Mouse (Mus musculus): ENCODE data around the gene Gmpr. TPM values are rescaled to one million over a fixed set of nuclear protein-coding genes. Genes with fewer than 3 reads are reported as not detected.

Gene Gmpr
- polyA plus RNA-seq, 1 experiment from 2014 or later: 40.7 TPM

DNA sequence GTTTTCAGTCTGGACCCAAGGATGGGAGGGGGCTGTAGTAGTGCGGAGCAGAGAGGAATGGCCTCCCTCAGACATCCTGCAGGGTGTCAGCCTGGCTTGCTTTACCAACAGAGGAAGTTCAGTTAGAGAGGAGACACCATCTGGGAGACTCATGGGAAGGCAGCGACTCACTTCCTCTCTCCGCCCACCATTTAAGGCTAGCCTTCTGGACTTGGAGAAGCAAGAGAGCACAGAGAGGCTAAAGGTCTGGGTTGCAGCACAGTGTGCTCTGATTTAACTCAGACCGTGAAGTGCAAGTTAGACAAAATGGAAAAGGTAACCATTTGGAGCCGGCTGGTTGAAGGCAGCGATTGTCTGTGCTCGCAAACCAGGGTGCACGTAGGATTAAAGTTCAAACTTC lies 5.3 kb downstream of the Gmpr start:
- Histone ChIP-seq H3K9ac (ENCODE audit: low read depth, low read length) (no peak overlapping the region), H3K27ac (ENCODE audit: low read depth, low read length) (no peak overlapping the region), H3K4me2 (ENCODE audit: low read length) (no peak overlapping the region), H3K4me1 (ENCODE audit: control insufficient read depth, insufficient read depth, low read depth, low read length) (peaks cover 23% of the 10 kb centered on the region), H3K36me3 (ENCODE audit: control insufficient read depth, insufficient read depth, low read length) (no peaks in the 10 kb centered on the region), H3K4me3 (ENCODE audit: low read length) (no peak overlapping the region), H3K27me3 (replicated peaks; ENCODE audit: control insufficient read depth, insufficient read depth, low read length) (no peaks in the 10 kb centered on the region), H3K9me3 (ENCODE audit: control insufficient read depth, low read length) (no peaks in the 10 kb centered on the region)
- ATAC-seq: no peak
- 82% methylated on average over 8 of the region's 8 CpGs for WGBS

DNA sequence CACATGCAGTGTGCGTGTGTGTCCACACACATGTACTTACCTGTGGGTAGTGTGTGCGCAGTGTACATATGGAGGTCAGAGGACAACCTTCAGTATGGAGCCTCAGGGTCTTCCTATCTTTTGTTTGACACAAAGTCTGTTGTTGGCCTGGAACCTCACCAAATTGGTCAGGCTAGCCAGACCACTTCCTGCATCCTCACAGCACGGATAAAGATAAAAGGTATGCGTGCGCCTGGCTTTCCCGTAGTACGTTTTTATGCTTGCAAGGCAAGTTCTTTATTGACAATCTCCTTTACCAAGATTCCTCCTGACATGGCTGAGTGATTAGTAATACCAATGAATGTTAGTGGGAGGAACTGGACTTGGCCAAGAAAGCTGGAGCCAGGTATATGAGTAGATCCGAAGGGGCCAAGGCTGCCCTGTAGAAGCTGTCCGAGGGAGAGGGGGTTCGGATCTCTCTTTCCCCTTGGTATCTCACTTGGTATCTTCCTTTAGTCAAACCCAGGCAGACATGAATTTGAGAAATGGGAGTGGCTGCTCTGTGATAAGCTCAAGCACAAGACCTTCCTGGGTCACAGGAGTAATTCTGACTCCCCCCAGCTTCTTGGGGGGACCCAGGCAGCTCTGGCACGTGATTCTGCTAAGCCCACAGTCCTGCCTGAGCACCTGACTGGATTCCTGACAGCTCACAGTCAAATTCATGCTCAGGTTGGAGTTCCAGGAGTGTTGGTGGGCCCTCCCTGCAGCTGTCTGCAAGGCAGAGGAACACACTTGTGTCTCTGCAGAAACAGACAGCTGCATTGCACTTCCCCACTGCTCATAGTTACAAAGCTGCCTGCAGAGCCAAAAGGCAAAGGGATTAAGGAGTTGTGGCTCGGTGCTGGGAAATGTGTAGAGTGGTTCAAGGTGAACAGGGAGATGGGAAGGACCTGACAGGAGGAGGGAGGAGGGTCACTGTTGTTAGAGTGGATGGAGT lies 6.1 kb downstream of the Gmpr start:
- no peaks in the 10 kb centered on the region for H3K27me3 ChIP-seq (replicated peaks; ENCODE audit: control insufficient read depth, insufficient read depth, low read length)
- H3K4me3 ChIP-seq (ENCODE audit: low read length): no peak overlapping the region
- peaks cover 24% of the 10 kb centered on the region for H3K4me1 ChIP-seq (ENCODE audit: control insufficient read depth, insufficient read depth, low read depth, low read length)
- no peak overlapping the region for H3K4me2 ChIP-seq (ENCODE audit: low read length)
- no peaks in the 10 kb centered on the region for H3K36me3 ChIP-seq (ENCODE audit: control insufficient read depth, insufficient read depth, low read length)
- WGBS: 81% methylated on average over 12 of the region's 12 CpGs
- ATAC-seq: no peak
- no peaks in the 10 kb centered on the region for H3K9me3 ChIP-seq (ENCODE audit: control insufficient read depth, low read length)
- H3K27ac ChIP-seq (ENCODE audit: low read depth, low read length): no peak overlapping the region
- H3K9ac ChIP-seq (ENCODE audit: low read depth, low read length): no peak overlapping the region

DNA sequence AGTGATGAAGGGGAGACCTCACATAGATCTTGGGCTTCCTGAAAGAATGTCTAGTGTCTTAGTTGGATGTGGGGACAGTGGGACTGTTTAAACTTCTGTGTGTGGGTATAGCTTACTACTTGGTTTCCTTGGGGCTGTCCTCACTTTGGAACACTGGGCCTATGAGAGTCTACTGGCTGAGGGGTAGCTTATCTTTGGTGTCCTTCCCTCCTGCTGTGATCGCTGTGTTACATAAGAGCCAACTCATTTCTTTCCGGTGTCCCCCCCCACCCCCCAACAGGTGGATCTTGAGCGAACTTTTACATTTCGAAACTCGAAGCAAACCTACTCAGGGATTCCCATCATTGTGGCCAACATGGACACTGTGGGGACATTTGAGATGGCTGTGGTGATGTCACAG lies 6.9 kb downstream of the Gmpr start:
- no peaks in the 10 kb centered on the region for H3K27me3 ChIP-seq (replicated peaks; ENCODE audit: control insufficient read depth, insufficient read depth, low read length)
- no peak overlapping the region for H3K27ac ChIP-seq (ENCODE audit: low read depth, low read length)
- no peak overlapping the region for H3K4me2 ChIP-seq (ENCODE audit: low read length)
- no peak overlapping the region for H3K4me3 ChIP-seq (ENCODE audit: low read length)
- 92% methylated on average over 5 of the region's 5 CpGs for WGBS
- no peaks in the 10 kb centered on the region for H3K36me3 ChIP-seq (ENCODE audit: control insufficient read depth, insufficient read depth, low read length)
- no peak overlapping the region for H3K9ac ChIP-seq (ENCODE audit: low read depth, low read length)
- peaks cover 19% of the 10 kb centered on the region for H3K4me1 ChIP-seq (ENCODE audit: control insufficient read depth, insufficient read depth, low read depth, low read length)
- no peaks in the 10 kb centered on the region for H3K9me3 ChIP-seq (ENCODE audit: control insufficient read depth, low read length)
- ATAC-seq: no peak

DNA sequence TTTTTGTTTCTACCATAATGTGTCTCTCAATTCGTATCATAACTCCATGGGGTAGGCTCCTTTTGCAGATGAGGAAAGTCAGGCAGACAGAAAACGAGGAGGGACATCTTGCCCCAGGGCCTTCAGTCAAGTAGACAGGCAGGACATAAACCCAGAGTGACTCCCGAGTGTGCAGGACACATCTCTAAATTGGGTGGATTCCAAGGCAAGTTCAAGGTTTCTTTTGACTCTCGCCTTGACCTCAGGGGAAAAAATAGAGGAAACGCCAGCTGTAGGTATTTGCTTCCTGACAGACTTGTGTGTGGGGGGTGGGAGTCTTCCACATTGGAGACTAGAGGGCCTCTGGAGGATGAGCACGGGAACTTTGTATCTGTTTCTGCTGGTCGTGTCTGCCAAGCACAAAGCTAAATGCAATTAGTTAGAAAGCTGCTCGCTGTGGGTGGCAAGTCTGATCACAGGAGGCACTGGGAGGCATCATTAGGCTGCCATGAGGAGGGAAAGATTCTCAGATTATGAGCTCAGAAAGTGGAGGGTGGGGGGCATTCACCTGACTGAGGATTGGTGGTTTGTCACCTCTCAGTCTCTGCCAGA lies 7.7 kb downstream of the Gmpr start:
- Histone ChIP-seq H3K4me2 (ENCODE audit: low read length) (no peak overlapping the region), H3K36me3 (ENCODE audit: control insufficient read depth, insufficient read depth, low read length) (no peaks in the 10 kb centered on the region), H3K9ac (ENCODE audit: low read depth, low read length) (no peak overlapping the region), H3K4me3 (ENCODE audit: low read length) (no peak overlapping the region), H3K4me1 (ENCODE audit: control insufficient read depth, insufficient read depth, low read depth, low read length) (peaks cover 19% of the 10 kb centered on the region), H3K27ac (ENCODE audit: low read depth, low read length) (no peak overlapping the region), H3K9me3 (ENCODE audit: control insufficient read depth, low read length) (no peaks in the 10 kb centered on the region), H3K27me3 (replicated peaks; ENCODE audit: control insufficient read depth, insufficient read depth, low read length) (no peaks in the 10 kb centered on the region)
- no peak for ATAC-seq
- WGBS: 27% methylated on average over 8 of the region's 8 CpGs

DNA sequence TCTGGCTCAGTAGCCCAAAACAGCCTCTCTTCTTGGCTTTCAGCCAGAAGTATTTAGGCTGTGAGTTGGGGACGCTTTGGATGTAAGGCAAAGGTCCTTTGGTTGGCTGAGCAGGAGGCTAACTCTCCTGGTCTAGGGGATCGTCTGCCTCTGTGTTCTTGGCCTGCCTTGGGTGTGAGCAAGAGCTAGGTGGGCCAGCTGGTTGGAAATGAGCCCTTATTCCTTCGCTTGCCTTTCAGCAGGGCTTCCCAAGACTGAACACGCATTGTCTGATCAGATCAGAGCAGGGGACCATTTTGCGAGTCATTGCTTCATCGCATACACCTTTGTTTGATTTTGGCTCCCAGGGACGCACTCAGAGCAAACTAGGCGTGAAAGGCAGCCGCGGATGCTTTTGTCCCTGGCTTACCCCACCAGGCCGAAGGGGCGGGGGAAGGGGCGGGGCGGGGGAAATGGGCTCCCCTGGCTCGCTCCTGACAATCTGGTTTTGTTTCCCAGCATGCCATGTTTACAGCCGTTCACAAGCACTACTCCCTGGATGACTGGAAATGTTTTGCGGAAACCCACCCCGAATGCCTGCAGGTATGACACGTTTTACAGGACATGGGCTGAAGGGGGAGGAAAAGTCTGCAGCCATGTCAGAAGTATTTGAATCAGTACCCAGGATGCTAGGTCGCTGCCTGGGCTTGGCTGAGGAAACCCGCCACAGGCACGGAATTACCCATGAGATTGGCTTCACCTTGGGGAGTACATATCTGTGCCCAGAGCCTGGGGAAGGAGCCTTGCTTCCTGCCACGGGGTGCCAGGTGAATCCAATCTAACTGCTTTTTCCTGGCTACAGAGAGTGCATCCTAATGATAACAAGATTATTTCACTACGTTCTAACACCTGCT lies 9.5 kb downstream of the Gmpr start:
- peak overlapping the region; percentile 57; the same call in 1 of the 2 replicates for H3K9ac ChIP-seq (ENCODE audit: low read depth, low read length)
- 5% methylated on average over 24 of the region's 24 CpGs for WGBS
- H3K9me3 ChIP-seq (ENCODE audit: control insufficient read depth, low read length): no peaks in the 10 kb centered on the region
- H3K27me3 ChIP-seq (replicated peaks; ENCODE audit: control insufficient read depth, insufficient read depth, low read length): no peaks in the 10 kb centered on the region
- peaks cover 19% of the 10 kb centered on the region for H3K4me1 ChIP-seq (ENCODE audit: control insufficient read depth, insufficient read depth, low read depth, low read length)
- H3K4me3 ChIP-seq (ENCODE audit: low read length): peak overlapping the region; percentile 31
- peak overlapping the region; percentile 57 for H3K27ac ChIP-seq (ENCODE audit: low read depth, low read length)
- H3K36me3 ChIP-seq (ENCODE audit: control insufficient read depth, insufficient read depth, low read length): no peaks in the 10 kb centered on the region
- H3K4me2 ChIP-seq (ENCODE audit: low read length): peak overlapping the region; percentile 59
- ATAC-seq: peak; percentile 79

DNA sequence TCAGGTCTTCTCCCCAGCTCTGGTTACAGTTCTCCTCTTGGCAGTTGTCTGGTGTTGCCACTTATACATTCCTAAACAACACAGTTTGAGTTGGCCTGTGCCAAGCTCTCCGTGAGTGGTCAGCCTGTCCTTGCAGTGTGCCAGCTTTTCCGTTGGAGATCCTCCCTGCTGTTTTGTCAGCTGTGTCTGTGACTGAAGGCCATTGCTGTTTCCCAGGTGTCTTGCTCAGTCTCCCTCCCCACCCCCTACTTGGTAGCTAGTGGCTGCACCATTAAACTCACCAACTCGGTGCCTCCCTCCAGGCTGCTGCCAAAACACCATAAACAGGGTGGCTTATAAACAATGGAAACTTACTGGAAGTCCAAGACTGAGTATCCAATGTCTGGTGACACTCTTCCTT lies 17.1 kb downstream of the Gmpr start:
- Histone ChIP-seq H3K4me3 (ENCODE audit: low read length) (no peak overlapping the region), H3K36me3 (ENCODE audit: control insufficient read depth, insufficient read depth, low read length) (no peaks in the 10 kb centered on the region), H3K4me1 (ENCODE audit: control insufficient read depth, insufficient read depth, low read depth, low read length) (no peaks in the 10 kb centered on the region), H3K9me3 (ENCODE audit: control insufficient read depth, low read length) (no peaks in the 10 kb centered on the region), H3K4me2 (ENCODE audit: low read length) (no peak overlapping the region), H3K27ac (ENCODE audit: low read depth, low read length) (no peak overlapping the region), H3K9ac (ENCODE audit: low read depth, low read length) (no peak overlapping the region), H3K27me3 (replicated peaks; ENCODE audit: control insufficient read depth, insufficient read depth, low read length) (no peaks in the 10 kb centered on the region)
- ATAC-seq: peak; percentile 26; the same call in 1 of the 2 replicates
- WGBS: 50% methylated on average over 3 of the region's 3 CpGs

DNA sequence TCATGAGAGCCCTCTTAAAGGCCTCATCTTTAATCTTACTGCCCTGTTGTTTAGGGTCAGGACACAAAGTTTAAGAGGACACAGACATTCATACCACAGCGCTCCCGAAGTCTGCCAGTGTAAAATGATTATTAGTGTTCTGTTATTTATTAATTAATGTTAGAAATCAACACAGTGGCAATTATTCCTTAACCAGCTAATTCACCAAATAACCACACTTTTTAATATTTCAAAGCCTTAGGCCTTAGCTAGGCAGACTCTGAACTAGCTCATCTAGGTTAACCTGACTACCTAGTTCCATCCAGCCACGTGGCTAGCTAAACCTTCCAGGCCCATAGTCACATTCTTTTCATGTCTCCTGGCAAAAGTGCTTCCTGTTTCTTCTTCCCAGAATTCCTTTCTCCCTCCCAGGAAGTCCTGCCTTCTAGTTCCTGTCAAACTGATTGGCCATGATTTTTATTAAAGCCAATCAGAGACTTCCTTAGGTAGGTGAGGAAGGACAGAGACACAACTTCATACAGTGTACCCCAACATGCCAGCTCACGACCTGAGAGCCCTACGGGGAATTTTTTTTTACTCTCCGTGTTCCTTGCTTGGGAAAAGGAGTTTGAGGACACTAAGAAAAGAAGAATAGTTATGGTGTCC lies 17.7 kb downstream of the Gmpr start:
- H3K36me3 ChIP-seq (ENCODE audit: control insufficient read depth, insufficient read depth, low read length): no peaks in the 10 kb centered on the region
- H3K27me3 ChIP-seq (replicated peaks; ENCODE audit: control insufficient read depth, insufficient read depth, low read length): no peaks in the 10 kb centered on the region
- no peak overlapping the region for H3K4me2 ChIP-seq (ENCODE audit: low read length)
- no peak overlapping the region for H3K9ac ChIP-seq (ENCODE audit: low read depth, low read length)
- H3K4me1 ChIP-seq (ENCODE audit: control insufficient read depth, insufficient read depth, low read depth, low read length): no peaks in the 10 kb centered on the region
- no peaks in the 10 kb centered on the region for H3K9me3 ChIP-seq (ENCODE audit: control insufficient read depth, low read length)
- no peak overlapping the region for H3K4me3 ChIP-seq (ENCODE audit: low read length)
- H3K27ac ChIP-seq (ENCODE audit: low read depth, low read length): no peak overlapping the region
- ATAC-seq: no peak
- 93% methylated on average over 6 of the region's 6 CpGs for WGBS

DNA sequence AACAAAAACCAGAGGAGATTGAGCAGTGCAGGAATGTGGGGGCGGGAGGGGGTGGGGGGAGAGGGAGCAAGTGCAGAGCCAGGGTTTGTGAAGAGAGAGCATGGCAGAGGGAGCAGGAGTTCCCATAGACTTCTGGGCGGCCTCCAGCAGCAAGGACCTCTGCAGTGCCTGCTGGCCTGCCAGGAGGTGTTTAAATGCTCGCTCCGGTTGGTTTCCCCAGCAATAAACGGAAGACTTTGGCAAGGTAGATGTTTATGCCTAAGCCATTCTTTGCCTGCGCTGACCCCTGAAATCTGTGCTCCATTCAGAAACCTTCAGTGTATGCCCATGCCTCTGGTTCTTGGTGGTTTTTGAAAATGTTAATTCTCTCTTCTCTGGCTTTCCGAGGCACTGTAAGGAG lies 19.0 kb downstream of the Gmpr start:
- 0 out of 2 replicates have a peak overlapping the region, but pooled peaks have one; percentile 48 for H3K27ac ChIP-seq (ENCODE audit: low read depth, low read length)

More for the DNA sequence above, 19.0 kb downstream of the Gmpr start:
- Histone ChIP-seq H3K4me3 (ENCODE audit: low read length) (no peak overlapping the region), H3K4me2 (ENCODE audit: low read length) (no peak overlapping the region), H3K9me3 (ENCODE audit: control insufficient read depth, low read length) (no peaks in the 10 kb centered on the region), H3K36me3 (ENCODE audit: control insufficient read depth, insufficient read depth, low read length) (no peaks in the 10 kb centered on the region), H3K9ac (ENCODE audit: low read depth, low read length) (no peak overlapping the region), H3K4me1 (ENCODE audit: control insufficient read depth, insufficient read depth, low read depth, low read length) (no peaks in the 10 kb centered on the region; the same call in 1 of the 2 replicates), H3K27me3 (replicated peaks; ENCODE audit: control insufficient read depth, insufficient read depth, low read length) (no peaks in the 10 kb centered on the region)
- ATAC-seq: peak; percentile 88
- 15% methylated on average over 7 of the region's 7 CpGs for WGBS
